Mouse (Mus musculus): ENCODE results near the gene Fcrls. TPM values are rescaled to one million over a fixed set of nuclear protein-coding genes. Genes with fewer than 3 reads are reported as not detected.

The Fcrls gene
- polyA plus RNA-seq (2015; fragmentation: Nextera tagmentation; extraction: Ambion mirVana): 4.6 and 7.5 TPM in 2 replicates

GRCm38 (mm10) chr3:87263436-87263835 lies at the start of gene Fcrls:
TSS of gene Fcrls (minus strand) at chr3:87263738.
- H3K4me2 ChIP-seq: no peak within 1 kb of the TSS
- H3K27me3 ChIP-seq: no peaks in the 10 kb centered on the region
- H3K4me3 ChIP-seq: no peak within 1 kb of the TSS
- H3K36me3 ChIP-seq: no peaks in the 10 kb centered on the region
- H3K9me3 ChIP-seq (replicated peaks): no peaks in the 10 kb centered on the region
- peaks cover 11% of the 10 kb centered on the region for H3K4me1 ChIP-seq (replicated peaks)
- no peak for ATAC-seq (replicated peaks; ENCODE audit: insufficient number of reproducible peaks, insufficient read depth, low FRiP score, low read depth)
- WGBS: 68% methylated on average over 7 of the region's 7 CpGs
- H3K9ac ChIP-seq: no peak within 1 kb of the TSS
- no peak within 1 kb of the TSS for H3K27ac ChIP-seq

GRCm38 (mm10) chr3:87309922-87310321 lies 46.4 kb upstream of the Fcrls start:
- ATAC-seq (replicated peaks; ENCODE audit: insufficient number of reproducible peaks, insufficient read depth, low FRiP score, low read depth): no peak
- Histone ChIP-seq H3K9me3 (replicated peaks) (no peaks in the 10 kb centered on the region), H3K36me3 (no peaks in the 10 kb centered on the region), H3K27me3 (no peaks in the 10 kb centered on the region), H3K4me3 (no peak overlapping the region), H3K27ac (no peak overlapping the region), H3K4me1 (replicated peaks) (no peaks in the 10 kb centered on the region), H3K4me2 (no peak overlapping the region), H3K9ac (no peak overlapping the region)
- WGBS: 67% methylated on average over 2 of the region's 2 CpGs

GRCm38 (mm10) chr3:87299901-87300300 lies 36.4 kb upstream of the Fcrls start:
- no peak for ATAC-seq (replicated peaks; ENCODE audit: insufficient number of reproducible peaks, insufficient read depth, low FRiP score, low read depth)
- Histone ChIP-seq H3K4me3 (no peak overlapping the region), H3K36me3 (no peaks in the 10 kb centered on the region), H3K9me3 (replicated peaks) (no peaks in the 10 kb centered on the region), H3K4me2 (no peak overlapping the region), H3K27me3 (no peaks in the 10 kb centered on the region), H3K9ac (no peak overlapping the region), H3K4me1 (replicated peaks) (no peaks in the 10 kb centered on the region), H3K27ac (no peak overlapping the region)
- WGBS: 46% methylated on average over 5 of the region's 5 CpGs

DNA sequence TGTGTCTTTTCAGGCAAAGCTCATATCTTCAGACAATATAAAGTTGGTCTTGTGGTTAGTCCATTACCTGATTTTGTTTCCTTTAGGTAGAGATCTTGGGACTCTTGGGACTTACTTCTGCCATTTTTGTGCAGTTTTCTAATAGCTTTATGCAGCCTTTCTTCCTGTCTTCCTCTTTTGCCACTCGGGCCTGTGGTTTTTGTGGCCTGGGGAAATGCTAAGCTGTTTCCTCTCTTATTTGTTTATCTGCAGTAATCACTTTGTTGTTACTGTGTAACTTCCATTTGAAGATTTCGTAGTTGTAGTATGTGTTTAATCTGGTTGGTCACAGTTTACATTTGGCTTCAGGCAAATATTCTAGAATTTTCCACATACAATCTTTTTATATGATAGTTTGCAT lies 10.8 kb upstream of the Fcrls start:
- H3K4me3 ChIP-seq: no peak overlapping the region
- H3K9ac ChIP-seq: no peak overlapping the region
- no peaks in the 10 kb centered on the region for H3K27me3 ChIP-seq
- no peak overlapping the region for H3K4me2 ChIP-seq
- no peaks in the 10 kb centered on the region for H3K4me1 ChIP-seq (replicated peaks)
- no peaks in the 10 kb centered on the region for H3K36me3 ChIP-seq
- no peak for ATAC-seq (replicated peaks; ENCODE audit: insufficient number of reproducible peaks, insufficient read depth, low FRiP score, low read depth)
- H3K9me3 ChIP-seq (replicated peaks): no peaks in the 10 kb centered on the region
- H3K27ac ChIP-seq: no peak overlapping the region
- WGBS: 62% methylated on average over 2 of the region's 2 CpGs

GRCm38 (mm10) chr3:87266581-87266980 lies 3.0 kb upstream of the Fcrls start:
- H3K9ac ChIP-seq: no peak overlapping the region
- WGBS: 57% methylated on average over 5 of the region's 5 CpGs
- H3K4me3 ChIP-seq: no peak overlapping the region
- peaks cover 7% of the 10 kb centered on the region for H3K4me1 ChIP-seq (replicated peaks)
- no peaks in the 10 kb centered on the region for H3K9me3 ChIP-seq (replicated peaks)
- H3K36me3 ChIP-seq: no peaks in the 10 kb centered on the region
- H3K27me3 ChIP-seq: no peaks in the 10 kb centered on the region
- H3K27ac ChIP-seq: no peak overlapping the region
- ATAC-seq (replicated peaks; ENCODE audit: insufficient number of reproducible peaks, insufficient read depth, low FRiP score, low read depth): no peak
- H3K4me2 ChIP-seq: no peak overlapping the region

- Histone ChIP-seq H3K4me2 (no peak overlapping the region), H3K4me3 (no peak overlapping the region), H3K36me3 (no peaks in the 10 kb centered on the region), H3K9ac (no peak overlapping the region), H3K27me3 (no peaks in the 10 kb centered on the region), H3K4me1 (replicated peaks) (0 out of 2 replicates have a peak, but pooled peaks cover 2% of the 10 kb centered on the region), H3K9me3 (replicated peaks) (no peaks in the 10 kb centered on the region), H3K27ac (no peak overlapping the region)
- 87% methylated on average over 10 of the region's 10 CpGs for WGBS
- no peak for ATAC-seq (replicated peaks; ENCODE audit: insufficient number of reproducible peaks, insufficient read depth, low FRiP score, low read depth)
Measured at GRCm38 (mm10) chr3:87255239-87255638, 8.3 kb downstream of the Fcrls start.

DNA sequence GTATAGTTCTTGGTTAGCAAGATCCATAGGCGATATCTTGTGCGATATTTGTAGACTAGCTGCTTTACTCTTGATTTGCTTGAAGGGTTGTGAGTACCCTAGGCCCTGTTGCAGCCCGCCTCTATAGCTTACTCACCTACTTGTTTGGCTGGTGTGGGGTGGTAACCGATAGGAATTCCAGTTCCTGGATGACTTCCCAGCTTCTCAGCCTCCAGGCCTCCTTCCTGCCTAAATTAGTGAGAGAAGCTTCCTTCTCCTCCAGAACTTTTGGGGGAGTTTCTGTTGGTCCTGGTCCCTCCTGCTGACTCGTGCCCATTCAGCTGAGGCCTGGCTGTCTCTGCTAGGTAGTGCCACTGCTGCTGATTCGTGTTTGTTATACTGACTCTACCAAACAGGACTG lies 14.0 kb downstream of the Fcrls start:
- H3K36me3 ChIP-seq: no peaks in the 10 kb centered on the region
- 64% methylated on average over 6 of the region's 6 CpGs for WGBS
- no peak overlapping the region for H3K27ac ChIP-seq
- no peaks in the 10 kb centered on the region for H3K27me3 ChIP-seq
- H3K9ac ChIP-seq: no peak overlapping the region
- ATAC-seq (replicated peaks; ENCODE audit: insufficient number of reproducible peaks, insufficient read depth, low FRiP score, low read depth): no peak
- H3K4me1 ChIP-seq (replicated peaks): peaks cover 3% of the 10 kb centered on the region; the same call in 1 of the 2 replicates
- H3K4me2 ChIP-seq: no peak overlapping the region
- H3K4me3 ChIP-seq: no peak overlapping the region
- no peaks in the 10 kb centered on the region for H3K9me3 ChIP-seq (replicated peaks)

GRCm38 (mm10) chr3:87247292-87247691 lies 16.2 kb downstream of the Fcrls start:
- ATAC-seq (replicated peaks; ENCODE audit: insufficient number of reproducible peaks, insufficient read depth, low FRiP score, low read depth): no peak
- no peaks in the 10 kb centered on the region for H3K9me3 ChIP-seq (replicated peaks)
- no peaks in the 10 kb centered on the region for H3K36me3 ChIP-seq
- H3K4me3 ChIP-seq: no peak overlapping the region
- H3K27ac ChIP-seq: no peak overlapping the region; the same call in 1 of the 2 replicates
- whole genome bisulfite sequencing: 36% methylated on average over 3 of the region's 3 CpGs
- no peak overlapping the region for H3K9ac ChIP-seq
- peaks cover 3% of the 10 kb centered on the region; the same call in 1 of the 2 replicates for H3K4me1 ChIP-seq (replicated peaks)
- H3K27me3 ChIP-seq: no peaks in the 10 kb centered on the region
- 0 out of 2 replicates have a peak overlapping the region, but pooled peaks have one; percentile 0 for H3K4me2 ChIP-seq

DNA sequence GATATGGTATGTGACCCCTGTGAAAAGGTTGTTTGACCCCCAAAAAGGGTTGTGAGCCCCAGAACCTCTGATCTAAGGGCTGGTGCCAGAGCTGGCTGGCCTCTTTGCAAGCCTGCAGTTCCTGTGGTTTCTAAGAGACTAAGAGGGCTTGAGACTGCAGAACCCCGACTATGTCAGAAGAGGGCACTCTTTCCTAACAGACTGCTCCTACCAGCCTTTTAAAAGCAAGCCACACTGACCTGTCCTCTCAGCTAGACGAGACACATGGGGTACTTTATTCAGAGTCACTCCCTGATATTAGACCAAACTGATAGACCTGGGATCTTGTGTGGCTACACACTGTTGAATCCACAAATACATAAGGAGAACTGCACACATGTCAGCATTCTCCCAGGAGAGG lies 19.9 kb downstream of the Fcrls start:
- no peak for ATAC-seq (replicated peaks; ENCODE audit: insufficient number of reproducible peaks, insufficient read depth, low FRiP score, low read depth)
- no peak overlapping the region for H3K27ac ChIP-seq
- no peak overlapping the region for H3K4me2 ChIP-seq
- peaks cover 3% of the 10 kb centered on the region; the same call in 1 of the 2 replicates for H3K4me1 ChIP-seq (replicated peaks)
- no peak overlapping the region for H3K9ac ChIP-seq
- H3K9me3 ChIP-seq (replicated peaks): no peaks in the 10 kb centered on the region
- H3K36me3 ChIP-seq: no peaks in the 10 kb centered on the region
- H3K4me3 ChIP-seq: no peak overlapping the region
- WGBS: 2% methylated on average over 2 of the region's 2 CpGs
- H3K27me3 ChIP-seq: no peaks in the 10 kb centered on the region

DNA sequence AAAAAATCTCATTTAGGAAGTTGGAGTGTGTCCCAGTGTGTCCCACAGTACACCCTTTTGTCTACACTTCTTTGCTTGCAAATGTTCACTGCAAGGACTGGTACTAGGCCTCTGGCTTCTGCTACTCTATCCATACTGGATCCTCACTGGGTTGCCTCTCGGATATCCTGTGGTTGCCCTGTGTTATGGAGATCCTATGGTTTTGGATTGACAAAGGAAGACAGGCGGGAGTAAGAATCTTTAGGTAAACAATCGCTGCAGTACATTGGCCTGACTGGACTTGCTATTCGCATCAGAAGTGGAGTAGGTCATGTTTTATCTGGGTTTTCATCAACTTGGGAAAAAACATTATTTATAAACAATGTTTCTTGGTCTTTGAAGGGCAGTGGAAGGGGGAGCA lies 22.6 kb downstream of the Fcrls start:
- 72% methylated on average over 4 of the region's 4 CpGs for WGBS
- Histone ChIP-seq H3K4me3 (no peak overlapping the region), H3K9me3 (replicated peaks) (no peaks in the 10 kb centered on the region), H3K4me2 (no peak overlapping the region), H3K27ac (no peak overlapping the region), H3K4me1 (replicated peaks) (no peaks in the 10 kb centered on the region), H3K9ac (no peak overlapping the region), H3K27me3 (no peaks in the 10 kb centered on the region), H3K36me3 (no peaks in the 10 kb centered on the region)
- no peak for ATAC-seq (replicated peaks; ENCODE audit: insufficient number of reproducible peaks, insufficient read depth, low FRiP score, low read depth)

- Histone ChIP-seq H3K4me3 (no peak overlapping the region), H3K36me3 (no peaks in the 10 kb centered on the region), H3K9ac (no peak overlapping the region), H3K4me1 (replicated peaks) (no peaks in the 10 kb centered on the region), H3K4me2 (no peak overlapping the region), H3K27ac (no peak overlapping the region), H3K9me3 (replicated peaks) (no peaks in the 10 kb centered on the region), H3K27me3 (no peaks in the 10 kb centered on the region)
- ATAC-seq (replicated peaks; ENCODE audit: insufficient number of reproducible peaks, insufficient read depth, low FRiP score, low read depth): no peak
- 51% methylated on average over 4 of the region's 4 CpGs for WGBS
Measured at GRCm38 (mm10) chr3:87223636-87224035, 39.9 kb downstream of the Fcrls start.

DNA sequence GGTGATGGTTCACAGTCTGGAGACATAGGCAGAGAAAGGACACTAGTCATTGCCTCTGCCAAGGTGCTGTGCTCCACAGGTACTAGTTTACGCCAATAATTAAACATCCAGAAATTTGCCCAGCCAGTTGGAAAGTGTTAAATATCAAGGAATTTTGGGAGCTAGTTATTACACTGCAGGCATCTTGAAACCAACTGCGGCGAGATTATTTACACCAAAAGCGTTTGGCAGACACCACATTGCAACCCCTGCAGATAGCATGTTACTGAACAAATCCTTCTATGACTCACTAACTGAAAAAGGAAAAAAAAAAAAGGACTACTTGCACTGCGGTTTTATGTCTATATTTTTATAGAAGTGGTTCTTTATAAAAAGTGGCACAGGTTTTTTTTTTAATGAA lies 41.2 kb downstream of the Fcrls start:
- no peak for ATAC-seq (replicated peaks; ENCODE audit: insufficient number of reproducible peaks, insufficient read depth, low FRiP score, low read depth)
- H3K4me2 ChIP-seq: no peak overlapping the region
- H3K4me3 ChIP-seq: no peak overlapping the region
- no peak overlapping the region for H3K27ac ChIP-seq
- WGBS: 79% methylated on average over 5 of the region's 5 CpGs
- no peaks in the 10 kb centered on the region for H3K4me1 ChIP-seq (replicated peaks)
- no peaks in the 10 kb centered on the region for H3K27me3 ChIP-seq
- no peaks in the 10 kb centered on the region for H3K36me3 ChIP-seq
- no peak overlapping the region for H3K9ac ChIP-seq
- H3K9me3 ChIP-seq (replicated peaks): no peaks in the 10 kb centered on the region

All from heart, embryonic 15.5 days (tissue).